Mouse (Mus musculus) C2C12 (cell line): Measurements from ENCODE around the gene Slc44a4.

Experiments used
- CTCF ChIP-seq: IDR thresholded peaks from one replicate; pipeline ENCODE4 v1.5.1; 2011; ENCODE audit not compliant: control insufficient read depth, insufficient read depth, insufficient read length
- FOSL1 ChIP-seq: IDR thresholded peaks from one replicate; pipeline ENCODE4 v1.8.0; 2011; ENCODE audit warnings: mild to moderate bottlenecking, low read length; ENCODE audit not compliant: poor library complexity, insufficient read depth, severe bottlenecking

GRCm38 (mm10) chr17:34927306-34928019 is 13.2 kb downstream of the Slc44a4 start:
- no peak for TF ChIP-seq FOSL1
- TF ChIP-seq CTCF = no peak
